Mouse (Mus musculus) urinary bladder, postnatal 36 days (tissue): ENCODE data around the gene Vma21-ps.
"Not testable (repeated sequence)": the region's sequence is repeated elsewhere in the genome, so short reads cannot be mapped to it uniquely, and the experiment has no call there.

Experiments
- DNase-seq, 2 experiments: peaks; one replicate each; pipeline ENCODE4 v3.0.0; 2022; ENCODE audit warnings: low spot score in 2 of 2, mixed read lengths in 1 of 2

Vma21-ps gene

GRCm38 (mm10) chr4:52497144-52497543 is at the start of gene Vma21-ps:
Vma21-ps (minus strand) TSS chr4:52497244.
- DNase-seq = not testable (repeated sequence)

- no peak for DNase-seq
Measured at GRCm38 (mm10) chr4:52543001-52543400, 46.0 kb upstream of the Vma21-ps start.

GRCm38 (mm10) chr4:52530636-52531035 is 33.6 kb upstream of the Vma21-ps start:
- DNase-seq = no peak

GRCm38 (mm10) chr4:52526464-52526863 is 29.4 kb upstream of the Vma21-ps start:
- no peak for DNase-seq

- DNase-seq = no peak
Measured at GRCm38 (mm10) chr4:52519301-52519700, 22.3 kb upstream of the Vma21-ps start.

- DNase-seq = no peak
Measured at GRCm38 (mm10) chr4:52517580-52517979, 20.5 kb upstream of the Vma21-ps start.

GRCm38 (mm10) chr4:52487486-52487885 is 9.6 kb downstream of the Vma21-ps start:
- DNase-seq = no peak

GRCm38 (mm10) chr4:52473431-52473830 is 23.6 kb downstream of the Vma21-ps start:
- no peak for DNase-seq

- no peak for DNase-seq
Measured at GRCm38 (mm10) chr4:52461321-52461720, 35.7 kb downstream of the Vma21-ps start.

GRCm38 (mm10) chr4:52459726-52460125 is 37.3 kb downstream of the Vma21-ps start:
- no peak for DNase-seq
